Mouse (Mus musculus): ENCODE measurements around the gene Tdpoz3.
"Not testable (repeated sequence)": the region's sequence is repeated elsewhere in the genome, so short reads cannot be mapped to it uniquely, and the experiment has no call there.

DNA sequence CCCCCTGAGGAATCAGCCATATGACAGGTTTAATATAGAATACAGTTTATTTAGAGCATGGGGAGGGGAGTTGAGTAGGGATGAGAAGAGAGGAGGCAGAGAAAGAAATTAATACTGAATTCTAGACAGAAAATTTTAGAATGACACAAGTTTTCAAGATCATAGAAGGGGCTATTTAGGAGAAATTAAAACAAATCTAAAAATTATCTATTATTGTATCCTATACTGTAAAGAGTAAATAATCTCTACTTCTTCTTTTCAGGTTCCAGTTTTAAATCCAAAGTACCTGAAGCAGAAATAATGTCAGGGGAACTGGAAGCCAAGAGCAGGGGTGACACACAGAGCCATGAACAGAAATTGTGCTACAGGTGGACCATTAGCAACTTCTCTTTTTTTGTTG, 29.7 kb upstream of the Tdpoz3 start, which contains the start of gene Tdpoz4:
- TF ChIP-seq CTCF, EP300 (IDR thresholded peaks at IDR 0.05; ENCODE audit: low read depth): not testable (repeated sequence)

All from heart, postnatal 0 days (tissue).